Mouse (Mus musculus) myocyte (in vitro differentiated cells): ENCODE measurements at regions not wholly inside any gene's neighbourhood (a gene's known extent, or its start where the extent isn't known, plus 50 kb on each side); places are given as distances from the start of the nearest gene placed in this dataset.

ENCODE experiments used
- E2F4 ChIP-seq: IDR thresholded peaks from one replicate; pipeline ENCODE4 v1.6.1; 2011; ENCODE audit warnings: mild to moderate bottlenecking, control low read depth, moderate library complexity; ENCODE audit not compliant: insufficient read depth
- MYOG ChIP-seq, 3 experiments: IDR thresholded peaks; one replicate each; pipeline ENCODE4 v1.6.1; 2011; ENCODE audit warnings: control low read depth in 2 of 3, low read depth in 2 of 3, mild to moderate bottlenecking in 2 of 3; ENCODE audit not compliant: insufficient read length in 2 of 3, control insufficient read depth in 1 of 3, insufficient read depth in 1 of 3
- POLR2A ChIP-seq: IDR thresholded peaks from one replicate; pipeline ENCODE4 v1.6.1; 2011; ENCODE audit warnings: low read depth, mild to moderate bottlenecking, control low read depth, moderate library complexity; ENCODE audit not compliant: insufficient read length
- POLR2AphosphoS2 ChIP-seq: IDR thresholded peaks from one replicate; pipeline ENCODE4 v1.6.1; 2011; ENCODE audit warnings: low read depth, control low read depth; ENCODE audit not compliant: insufficient read length
- REST ChIP-seq: IDR thresholded peaks from one replicate; pipeline ENCODE4 v1.6.1; 2011; ENCODE audit warnings: mild to moderate bottlenecking, control low read depth, moderate library complexity; ENCODE audit not compliant: insufficient read depth, insufficient read length
- SRF ChIP-seq: IDR thresholded peaks from one replicate; pipeline ENCODE4 v1.6.1; 2011; ENCODE audit warnings: low read depth; ENCODE audit not compliant: control insufficient read depth, insufficient read length
- TCF12 ChIP-seq: IDR thresholded peaks from one replicate; pipeline ENCODE4 v1.6.1; 2011; ENCODE audit warnings: mild to moderate bottlenecking, control low read depth; ENCODE audit not compliant: poor library complexity, insufficient read depth, severe bottlenecking
- TCF3 ChIP-seq: IDR thresholded peaks from one replicate; pipeline ENCODE4 v1.6.1; 2011; ENCODE audit warnings: low read depth, control low read depth; ENCODE audit not compliant: insufficient read length
- USF1 ChIP-seq: IDR thresholded peaks from one replicate; pipeline ENCODE4 v1.6.1; 2011; ENCODE audit warnings: low read depth, mild to moderate bottlenecking, control low read depth, moderate library complexity

- TF ChIP-seq POLR2A (no peak), USF1 (no peak), REST (no peak), TCF12 (no peak), E2F4 (no peak), SRF (no peak), POLR2AphosphoS2 (no peak), TCF3 (no peak), MYOG (IDR thresholded peaks at IDR 0.05; ENCODE audit: control insufficient read depth in 1 of 3, insufficient read depth in 1 of 3, insufficient read length in 2 of 3, low read depth in 2 of 3) (no peak)
Observed at GRCm38 (mm10) chr11:32948132-32948531, 123.7 kb upstream of the Smim23 start.
